Mouse (Mus musculus) stomach, embryonic 16.5 days (tissue): ENCODE measurements around the gene Ppp1r9a. TPM values are rescaled to one million over a fixed set of nuclear protein-coding genes. Genes with fewer than 3 reads are reported as not detected.

Source experiments
- ATAC-seq: fragments of 200-750 bp; cut with Nextera tagmentation; 2 replicates; pipeline ENCODE4 v1.8.0; 2017; ENCODE audit warnings: moderate number of reproducible peaks, moderate TSS enrichment; ENCODE audit not compliant: insufficient read depth, low FRiP score
- H3K27ac ChIP-seq: fragments of 300-500 bp; sonication (generic); 2 replicates; pipeline ENCODE4 v1.5.1; 2014; ENCODE audit warnings: low read length
- H3K27me3 ChIP-seq: fragments of 300-500 bp; sonication (generic); 2 replicates; pipeline ENCODE4 v1.6.1; 2014; ENCODE audit warnings: low read length, control low read depth, mixed read lengths; ENCODE audit not compliant: control insufficient read depth, insufficient read depth
- H3K36me3 ChIP-seq: fragments of 300-500 bp; sonication (generic); 2 replicates; pipeline ENCODE4 v1.6.1; 2014; ENCODE audit warnings: low read length; ENCODE audit not compliant: control insufficient read depth, insufficient read depth
- H3K4me1 ChIP-seq: fragments of 300-500 bp; sonication (generic); 2 replicates; pipeline ENCODE4 v1.6.1; 2014; ENCODE audit warnings: low read length, control low read depth, mixed read lengths; ENCODE audit not compliant: control insufficient read depth, insufficient read depth
- H3K4me2 ChIP-seq: fragments of 300-500 bp; sonication (generic); 2 replicates; pipeline ENCODE4 v1.6.1; 2014; ENCODE audit warnings: low read depth, low read length, mixed read lengths
- H3K4me3 ChIP-seq: fragments of 300-500 bp; sonication (generic); replicated peaks from 2 replicates; pipeline ENCODE4 v1.5.1; 2014; ENCODE audit warnings: mild to moderate bottlenecking, low read length
- H3K9ac ChIP-seq: fragments of 300-500 bp; sonication (generic); 2 replicates; pipeline ENCODE4 v1.6.1; 2014; ENCODE audit warnings: low read length
- H3K9me3 ChIP-seq: fragments of 300-500 bp; sonication (generic); replicated peaks from 2 replicates; pipeline ENCODE4 v1.6.1; 2016; ENCODE audit warnings: low read length, control low read depth; ENCODE audit not compliant: control insufficient read depth
- WGBS: fragments of 180-500 bp; shearing (Covaris S2); extraction: QIAGEN DNeasy Blood & Tissue Kit; methylation state at CpG from one replicate; pipeline ENCODE4 v1.1.7; 2014; 5-methylcytosine and 5-hydroxymethylcytosine counted together
- polyA plus RNA-seq: library from polyadenylated mRNA; unstranded; fragments of >200 nt; fragmentation: Nextera tagmentation; extraction: Ambion mirVana; gene quantifications from 2 replicates; pipeline ENCODE4 v1.2.1, GENCODE M21; 2015

The Ppp1r9a gene
- polyA plus RNA-seq, 1 experiment from 2014 or later: 14.8 TPM

DNA sequence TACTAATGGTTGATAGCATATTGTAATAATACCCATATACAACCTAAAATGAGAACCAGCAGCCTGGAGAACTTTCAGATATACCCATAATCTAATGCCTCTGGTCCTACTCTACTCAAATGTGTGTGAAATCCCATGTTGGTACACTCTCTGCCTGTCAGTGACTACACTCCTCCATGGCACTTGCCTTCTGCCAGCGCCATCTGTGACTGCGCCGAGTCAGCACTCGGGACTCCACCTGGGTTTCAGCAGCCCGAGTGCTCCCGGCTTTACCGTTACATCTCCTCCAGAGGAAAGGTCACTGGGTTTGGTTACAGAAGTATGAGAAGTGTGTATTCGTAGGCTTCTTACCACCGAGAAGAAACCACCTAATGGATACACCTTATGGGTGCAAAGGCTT lies 89.6 kb downstream of the Ppp1r9a start:
- no peak overlapping the region for H3K4me3 ChIP-seq
- no peak for ATAC-seq
- H3K9me3 ChIP-seq: no peaks in the 10 kb centered on the region
- H3K27ac ChIP-seq: no peak overlapping the region
- WGBS: 93% methylated on average over 9 of the region's 9 CpGs
- no peaks in the 10 kb centered on the region for H3K36me3 ChIP-seq
- H3K9ac ChIP-seq: no peak overlapping the region
- peaks cover 21% of the 10 kb centered on the region for H3K4me1 ChIP-seq
- no peaks in the 10 kb centered on the region for H3K27me3 ChIP-seq
- no peak overlapping the region for H3K4me2 ChIP-seq

- H3K27ac ChIP-seq: peak overlapping the region; percentile 69
- peak; percentile 42 for ATAC-seq
- H3K4me1 ChIP-seq: peaks cover 18% of the 10 kb centered on the region
- H3K9ac ChIP-seq: no peak overlapping the region
- H3K36me3 ChIP-seq: no peaks in the 10 kb centered on the region
- H3K4me2 ChIP-seq: peak overlapping the region; percentile 27; the same call in 1 of the 2 replicates
- H3K27me3 ChIP-seq: no peaks in the 10 kb centered on the region
- no peak overlapping the region for H3K4me3 ChIP-seq
- H3K9me3 ChIP-seq: no peaks in the 10 kb centered on the region
- 49% methylated on average over 15 of the region's 15 CpGs for WGBS
Measured at GRCm38 (mm10) chr6:4993600-4994160, 91.0 kb downstream of the Ppp1r9a start.

GRCm38 (mm10) chr6:4994161-4994919 lies 91.6 kb downstream of the Ppp1r9a start:
- H3K36me3 ChIP-seq: no peaks in the 10 kb centered on the region
- H3K27me3 ChIP-seq: no peaks in the 10 kb centered on the region
- peak overlapping the region; percentile 69 for H3K27ac ChIP-seq
- no peak overlapping the region for H3K9ac ChIP-seq
- WGBS: 31% methylated on average over 14 of the region's 14 CpGs
- peaks cover 18% of the 10 kb centered on the region for H3K4me1 ChIP-seq
- no peaks in the 10 kb centered on the region for H3K9me3 ChIP-seq
- ATAC-seq: peak; percentile 89
- peak overlapping the region; percentile 27 for H3K4me2 ChIP-seq
- H3K4me3 ChIP-seq: no peak overlapping the region

DNA sequence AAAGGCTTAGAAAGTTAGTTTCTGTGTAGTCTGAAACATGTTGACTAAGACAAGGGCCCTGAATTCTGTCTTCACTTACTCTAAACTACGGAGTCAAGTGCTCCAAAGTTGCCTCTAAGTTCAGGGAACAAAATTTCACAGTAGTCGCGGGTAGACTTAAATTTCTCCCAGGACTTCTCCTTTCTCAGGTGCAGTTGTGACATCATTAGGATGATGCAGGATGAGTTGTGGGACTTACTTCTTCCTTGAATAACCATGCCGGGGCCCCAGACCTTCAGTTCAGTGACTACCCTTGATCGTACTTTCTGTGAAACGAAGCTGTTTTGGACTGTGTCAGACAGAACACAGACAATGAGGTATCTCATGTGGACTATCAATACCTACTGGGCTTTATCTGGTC lies 94.9 kb downstream of the Ppp1r9a start:
- 94% methylated on average over 6 of the region's 6 CpGs for WGBS
- Histone ChIP-seq H3K27ac (no peak overlapping the region), H3K9me3 (no peaks in the 10 kb centered on the region), H3K4me3 (no peak overlapping the region), H3K9ac (no peak overlapping the region), H3K27me3 (no peaks in the 10 kb centered on the region), H3K36me3 (no peaks in the 10 kb centered on the region), H3K4me1 (peaks cover 18% of the 10 kb centered on the region), H3K4me2 (no peak overlapping the region)
- no peak for ATAC-seq

DNA sequence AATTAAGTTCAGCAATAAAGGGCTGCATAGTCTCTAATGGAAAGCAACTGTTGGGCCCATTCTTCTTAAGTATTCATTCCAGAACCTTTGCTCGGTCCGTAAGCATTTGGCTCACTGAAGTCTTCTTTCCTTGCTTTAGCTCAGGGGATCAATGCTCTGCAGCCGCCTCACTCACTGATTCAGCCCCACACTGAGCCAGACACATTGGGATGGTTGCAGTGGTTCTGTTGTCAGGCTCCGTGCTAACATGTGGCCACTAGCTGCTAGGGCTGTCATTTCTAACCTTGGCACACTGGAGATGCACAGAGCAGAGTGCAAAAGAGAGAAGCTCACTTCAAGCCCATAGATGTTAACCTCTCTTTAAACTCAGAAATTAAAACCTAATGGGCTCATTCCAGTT lies 96.2 kb downstream of the Ppp1r9a start:
- Histone ChIP-seq H3K36me3 (no peaks in the 10 kb centered on the region), H3K4me2 (no peak overlapping the region), H3K9ac (no peak overlapping the region), H3K27ac (no peak overlapping the region), H3K9me3 (no peaks in the 10 kb centered on the region), H3K4me3 (no peak overlapping the region), H3K4me1 (peaks cover 13% of the 10 kb centered on the region), H3K27me3 (no peaks in the 10 kb centered on the region)
- WGBS: 74% methylated on average over 4 of the region's 4 CpGs
- no peak for ATAC-seq

DNA sequence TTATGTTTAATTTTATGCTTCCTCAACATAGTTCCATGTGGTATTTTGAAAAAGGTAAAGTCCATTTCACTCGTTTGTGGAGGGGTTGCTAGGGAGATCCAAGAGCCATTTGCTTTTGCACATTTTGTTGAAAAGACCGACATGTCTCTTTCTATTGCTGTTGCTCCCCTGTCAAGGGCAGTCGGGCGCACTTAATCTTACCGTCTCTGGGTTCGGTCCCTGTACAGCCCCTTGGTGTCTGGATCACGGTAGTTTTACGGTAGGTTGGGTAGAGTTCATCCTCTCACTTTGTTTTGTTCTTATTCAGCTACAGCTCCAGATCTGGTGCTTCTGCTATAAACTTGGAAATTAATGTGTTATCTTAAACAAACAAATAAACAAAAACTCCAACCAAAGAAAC lies 98.1 kb downstream of the Ppp1r9a start:
- 84% methylated on average over 8 of the region's 8 CpGs for WGBS
- Histone ChIP-seq H3K4me3 (no peak overlapping the region), H3K9me3 (no peaks in the 10 kb centered on the region), H3K27ac (no peak overlapping the region), H3K9ac (no peak overlapping the region), H3K36me3 (no peaks in the 10 kb centered on the region), H3K4me2 (no peak overlapping the region), H3K27me3 (no peaks in the 10 kb centered on the region), H3K4me1 (peaks cover 7% of the 10 kb centered on the region)
- no peak for ATAC-seq

DNA sequence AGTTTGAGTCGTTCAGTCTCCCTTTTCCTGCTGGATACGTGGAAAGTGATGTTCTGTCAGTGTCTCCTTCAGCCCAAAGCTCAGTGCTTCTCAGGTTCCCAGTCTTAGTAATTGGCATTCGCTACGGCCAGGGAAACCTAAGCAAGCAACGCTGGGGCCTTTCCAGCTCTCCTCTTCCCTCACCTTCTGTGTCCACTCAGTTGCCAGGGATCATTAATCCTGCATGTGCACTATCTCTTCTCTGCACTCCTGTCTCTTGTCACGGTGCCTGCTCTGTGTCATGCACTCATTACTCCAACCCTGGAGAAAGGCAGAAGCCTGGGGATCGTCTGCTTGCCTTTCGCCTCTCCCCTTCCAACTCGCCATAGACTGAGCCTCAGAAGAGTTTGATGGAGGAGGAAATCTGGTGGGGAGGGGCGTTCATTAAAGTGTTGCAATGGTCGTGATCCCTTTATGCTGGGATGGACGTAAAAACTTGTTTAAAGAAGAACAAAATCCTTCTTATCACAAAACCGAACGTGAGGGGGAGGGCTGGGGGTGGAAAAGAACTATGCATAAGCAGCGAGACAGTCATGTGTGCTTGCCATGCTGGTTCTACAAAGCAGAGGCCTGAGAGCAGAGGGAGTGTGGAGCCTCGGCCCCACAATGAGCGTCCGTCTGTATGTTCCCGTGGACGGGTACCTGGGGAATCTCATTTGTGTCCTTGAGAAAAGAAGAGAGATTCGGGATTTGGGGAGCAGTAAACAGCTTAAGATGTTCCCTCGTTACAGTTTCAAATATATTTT lies 103.0 kb downstream of the Ppp1r9a start:
- Histone ChIP-seq H3K27ac (peak overlapping the region; percentile 65), H3K4me2 (peak overlapping the region; percentile 7; the same call in 1 of the 2 replicates), H3K4me1 (peaks cover 9% of the 10 kb centered on the region; the same call in 1 of the 2 replicates), H3K27me3 (no peaks in the 10 kb centered on the region), H3K9me3 (no peaks in the 10 kb centered on the region), H3K9ac (no peak overlapping the region), H3K4me3 (no peak overlapping the region), H3K36me3 (no peaks in the 10 kb centered on the region)
- ATAC-seq: peak; percentile 89
- WGBS: 36% methylated on average over 22 of the region's 22 CpGs

DNA sequence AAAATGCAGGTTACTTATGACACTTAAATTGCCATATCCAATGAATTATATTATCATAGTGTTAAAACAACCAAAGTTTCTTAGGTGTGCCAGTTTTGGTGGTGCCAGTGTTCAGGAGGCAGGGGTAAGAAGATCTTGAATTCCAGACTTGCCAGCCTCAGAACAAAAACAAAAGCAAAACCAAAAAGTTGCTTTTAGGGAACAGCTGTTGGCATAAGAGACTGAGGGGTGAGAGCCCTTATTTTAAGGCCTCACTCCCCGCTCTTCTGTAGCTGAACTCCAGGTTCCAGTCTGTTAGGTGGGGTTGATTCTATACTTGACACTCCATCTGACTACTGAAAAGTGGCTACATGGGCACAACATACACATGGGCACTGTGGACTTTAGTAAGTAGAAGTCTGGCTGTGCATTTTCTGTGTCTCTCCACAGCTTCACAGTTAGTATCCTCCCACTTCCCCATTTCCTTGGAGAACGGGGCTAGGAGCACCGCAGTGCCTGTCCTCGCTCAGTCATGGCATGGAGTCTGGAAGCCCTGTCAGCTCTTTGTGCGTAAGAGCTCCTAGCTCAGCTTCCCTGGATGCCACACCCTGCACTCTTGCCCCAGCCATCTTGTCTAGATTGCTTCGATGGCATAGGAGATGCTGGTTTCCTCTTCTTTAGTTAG lies 103.7 kb downstream of the Ppp1r9a start:
- Histone ChIP-seq H3K27me3 (no peaks in the 10 kb centered on the region), H3K27ac (no peak overlapping the region; the same call in 1 of the 2 replicates), H3K4me1 (peaks cover 11% of the 10 kb centered on the region; the same call in 1 of the 2 replicates), H3K36me3 (no peaks in the 10 kb centered on the region), H3K4me3 (no peak overlapping the region), H3K4me2 (no peak overlapping the region), H3K9me3 (no peaks in the 10 kb centered on the region), H3K9ac (no peak overlapping the region)
- WGBS: 83% methylated on average over 6 of the region's 6 CpGs
- no peak for ATAC-seq
